Mouse (Mus musculus): ENCODE results near the gene Dbx1. TPM values are rescaled to one million over a fixed set of nuclear protein-coding genes. Genes with fewer than 3 reads are reported as not detected.
A peak's percentile ranks its signal among the peaks of the same experiment; 100 is the strongest.

The Dbx1 gene
- total RNA-seq, 1 experiment, result not detected

DNA sequence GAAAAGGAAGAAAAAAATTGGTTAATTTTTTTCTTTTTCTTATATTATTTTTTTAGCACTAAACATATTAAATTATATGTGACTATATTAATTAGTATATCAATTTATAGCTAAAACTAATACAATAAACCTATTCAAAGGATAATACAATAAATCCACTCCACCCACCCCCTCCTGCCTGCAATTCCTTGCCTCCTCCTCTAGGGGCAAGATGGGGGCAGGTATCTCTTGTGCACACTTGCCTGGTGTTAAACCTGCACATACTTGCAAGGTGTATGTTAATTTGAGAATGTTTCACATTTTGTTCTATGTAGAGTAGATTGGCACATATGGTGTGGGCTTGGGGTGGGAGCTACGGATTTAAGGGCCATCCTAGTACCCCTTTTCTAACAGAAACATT is 16.5 kb downstream of the Dbx1 start:
- no peak for TF ChIP-seq HCFC1 (IDR thresholded peaks at IDR 0.05; ENCODE audit: borderline replicate concordance, insufficient read depth, low read length)
- TF ChIP-seq ZNF384 (IDR thresholded peaks at IDR 0.05; ENCODE audit: low read depth, low read length), result no peak
- no peak for TF ChIP-seq MAFK (IDR thresholded peaks at IDR 0.05; ENCODE audit: insufficient read depth, low read depth, low read length)
- TF ChIP-seq ZC3H11A (IDR thresholded peaks at IDR 0.05; ENCODE audit: borderline replicate concordance, low read depth, low read length), result no peak
- no peak for TF ChIP-seq CHD2 (IDR thresholded peaks at IDR 0.05; ENCODE audit: low read depth, low read length)
- Histone ChIP-seq H3K36me3 (ENCODE audit: control insufficient read depth, insufficient read depth, low read length, poor library complexity, severe bottlenecking) (no peaks in the 10 kb centered on the region), H3K27ac (ENCODE audit: insufficient read depth, low read depth, low read length, poor library complexity, severe bottlenecking) (no peak overlapping the region), H3K4me3 (ENCODE audit: insufficient read depth in 1 of 2, low read depth in 1 of 2, low read length in 2 of 2, poor library complexity in 1 of 2, severe bottlenecking in 1 of 2) (no peak overlapping the region), H3K4me1 (ENCODE audit: control insufficient read depth in 2 of 2, insufficient read depth in 2 of 2, low read length in 2 of 2, poor library complexity in 1 of 2) (no peaks in the 10 kb centered on the region), H3K9ac (ENCODE audit: insufficient read depth, low read depth, low read length, poor library complexity, severe bottlenecking) (no peak overlapping the region), H3K9me3 (ENCODE audit: control insufficient read depth, insufficient read depth, low read depth, low read length) (no peaks in the 10 kb centered on the region)
- in situ Hi-C loops (cut with MboI; ENCODE audit: low sequenced_read_pairs in 2 of 2, unreplicated experiment in 2 of 2), result loop anchor here in 1 of 2 experiments (10.0 kb wide), 1 partner anchor 305 kb away; no protein-coding TSS in a partner anchor
- no peak for DNase-seq (ENCODE audit: low read depth, low spot score)

DNA sequence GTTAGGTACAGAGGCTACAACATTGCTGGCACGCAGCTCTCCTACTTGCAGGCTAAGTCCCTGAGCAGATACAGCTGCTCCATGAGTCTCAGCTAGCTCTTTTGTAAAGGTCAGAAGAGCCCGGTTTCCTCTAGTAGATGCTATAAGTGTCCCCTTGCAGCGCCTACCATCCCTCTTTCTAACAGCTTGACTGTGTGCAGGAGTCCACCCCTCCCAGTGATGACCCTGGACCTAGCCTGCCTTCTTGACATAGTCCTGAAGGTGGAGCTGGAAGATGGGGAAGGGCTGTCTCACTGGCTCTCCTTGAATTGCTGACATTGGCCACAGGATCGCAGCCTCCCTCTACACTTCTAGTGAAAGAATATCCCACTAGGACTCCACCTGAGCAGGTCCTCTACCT is 19.6 kb downstream of the Dbx1 start:
- no peak for DNase-seq (ENCODE audit: low read depth, low spot score)
- no peaks in the 10 kb centered on the region for H3K36me3 ChIP-seq (ENCODE audit: control insufficient read depth, insufficient read depth, low read length, poor library complexity, severe bottlenecking)
- in situ Hi-C loops (cut with MboI; ENCODE audit: low sequenced_read_pairs in 2 of 2, unreplicated experiment in 2 of 2), result loop anchor here in 1 of 2 experiments (10.0 kb wide), 1 partner anchor 138 kb away; the partner anchor contains the start of gene Htatip2
- no peak overlapping the region for H3K27ac ChIP-seq (ENCODE audit: insufficient read depth, low read depth, low read length, poor library complexity, severe bottlenecking)
- no peaks in the 10 kb centered on the region for H3K9me3 ChIP-seq (ENCODE audit: control insufficient read depth, insufficient read depth, low read depth, low read length)
- TF ChIP-seq ZNF384 (IDR thresholded peaks at IDR 0.05; ENCODE audit: low read depth, low read length) (no peak), MAFK (IDR thresholded peaks at IDR 0.05; ENCODE audit: insufficient read depth, low read depth, low read length) (no peak), ZC3H11A (IDR thresholded peaks at IDR 0.05; ENCODE audit: borderline replicate concordance, low read depth, low read length) (no peak), CHD2 (IDR thresholded peaks at IDR 0.05; ENCODE audit: low read depth, low read length) (no peak), HCFC1 (IDR thresholded peaks at IDR 0.05; ENCODE audit: borderline replicate concordance, insufficient read depth, low read length) (no peak)
- no peaks in the 10 kb centered on the region for H3K4me1 ChIP-seq (ENCODE audit: control insufficient read depth in 2 of 2, insufficient read depth in 2 of 2, low read length in 2 of 2, poor library complexity in 1 of 2)
- H3K9ac ChIP-seq (ENCODE audit: insufficient read depth, low read depth, low read length, poor library complexity, severe bottlenecking), result no peak overlapping the region
- no peak overlapping the region for H3K4me3 ChIP-seq (ENCODE audit: insufficient read depth in 1 of 2, low read depth in 1 of 2, low read length in 2 of 2, poor library complexity in 1 of 2, severe bottlenecking in 1 of 2)

DNA sequence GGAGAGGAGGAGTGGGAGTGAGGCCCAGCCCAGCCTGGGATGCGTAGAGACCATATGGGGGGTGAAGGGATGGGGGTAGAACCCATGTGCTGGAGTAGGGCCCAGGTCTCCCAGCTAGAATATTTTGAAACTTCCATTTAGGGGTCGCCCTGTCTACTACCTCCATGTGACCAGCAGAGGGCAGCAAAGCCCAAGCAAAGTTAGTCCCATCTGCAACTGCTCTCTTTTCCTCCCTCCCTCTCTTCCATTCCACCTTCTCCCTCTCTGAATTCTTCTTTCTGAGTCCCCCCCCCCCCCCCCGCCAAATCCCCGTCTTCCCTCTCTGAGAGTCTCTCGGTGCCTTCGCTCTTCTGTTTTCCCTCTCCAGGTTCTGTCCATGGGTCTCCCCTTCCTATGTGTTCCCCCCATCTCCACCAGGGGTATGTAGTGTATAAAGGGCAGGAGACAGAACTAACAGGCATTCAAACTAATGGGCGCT is 20.4 kb downstream of the Dbx1 start:
- H3K4me1 ChIP-seq (ENCODE audit: control insufficient read depth in 2 of 2, insufficient read depth in 2 of 2, low read length in 2 of 2, poor library complexity in 1 of 2), result no peaks in the 10 kb centered on the region
- H3K9me3 ChIP-seq (ENCODE audit: control insufficient read depth, insufficient read depth, low read depth, low read length), result no peaks in the 10 kb centered on the region
- H3K9ac ChIP-seq (ENCODE audit: insufficient read depth, low read depth, low read length, poor library complexity, severe bottlenecking), result no peak overlapping the region
- no peaks in the 10 kb centered on the region for H3K36me3 ChIP-seq (ENCODE audit: control insufficient read depth, insufficient read depth, low read length, poor library complexity, severe bottlenecking)
- no peak overlapping the region for H3K27ac ChIP-seq (ENCODE audit: insufficient read depth, low read depth, low read length, poor library complexity, severe bottlenecking)
- no peak overlapping the region for H3K4me3 ChIP-seq (ENCODE audit: insufficient read depth in 1 of 2, low read depth in 1 of 2, low read length in 2 of 2, poor library complexity in 1 of 2, severe bottlenecking in 1 of 2)
- in situ Hi-C loops (cut with MboI; ENCODE audit: low sequenced_read_pairs in 2 of 2, unreplicated experiment in 2 of 2), result loop anchor here in 1 of 2 experiments (10.0 kb wide), 1 partner anchor 139 kb away; the partner anchor contains the start of gene Htatip2
- DNase-seq (ENCODE audit: low read depth, low spot score), result no peak
- TF ChIP-seq HCFC1 (IDR thresholded peaks at IDR 0.05; ENCODE audit: borderline replicate concordance, insufficient read depth, low read length) (no peak), ZNF384 (IDR thresholded peaks at IDR 0.05; ENCODE audit: low read depth, low read length) (no peak), ZC3H11A (IDR thresholded peaks at IDR 0.05; ENCODE audit: borderline replicate concordance, low read depth, low read length) (peak; percentile 83), MAFK (IDR thresholded peaks at IDR 0.05; ENCODE audit: insufficient read depth, low read depth, low read length) (no peak), CHD2 (IDR thresholded peaks at IDR 0.05; ENCODE audit: low read depth, low read length) (no peak)

DNA sequence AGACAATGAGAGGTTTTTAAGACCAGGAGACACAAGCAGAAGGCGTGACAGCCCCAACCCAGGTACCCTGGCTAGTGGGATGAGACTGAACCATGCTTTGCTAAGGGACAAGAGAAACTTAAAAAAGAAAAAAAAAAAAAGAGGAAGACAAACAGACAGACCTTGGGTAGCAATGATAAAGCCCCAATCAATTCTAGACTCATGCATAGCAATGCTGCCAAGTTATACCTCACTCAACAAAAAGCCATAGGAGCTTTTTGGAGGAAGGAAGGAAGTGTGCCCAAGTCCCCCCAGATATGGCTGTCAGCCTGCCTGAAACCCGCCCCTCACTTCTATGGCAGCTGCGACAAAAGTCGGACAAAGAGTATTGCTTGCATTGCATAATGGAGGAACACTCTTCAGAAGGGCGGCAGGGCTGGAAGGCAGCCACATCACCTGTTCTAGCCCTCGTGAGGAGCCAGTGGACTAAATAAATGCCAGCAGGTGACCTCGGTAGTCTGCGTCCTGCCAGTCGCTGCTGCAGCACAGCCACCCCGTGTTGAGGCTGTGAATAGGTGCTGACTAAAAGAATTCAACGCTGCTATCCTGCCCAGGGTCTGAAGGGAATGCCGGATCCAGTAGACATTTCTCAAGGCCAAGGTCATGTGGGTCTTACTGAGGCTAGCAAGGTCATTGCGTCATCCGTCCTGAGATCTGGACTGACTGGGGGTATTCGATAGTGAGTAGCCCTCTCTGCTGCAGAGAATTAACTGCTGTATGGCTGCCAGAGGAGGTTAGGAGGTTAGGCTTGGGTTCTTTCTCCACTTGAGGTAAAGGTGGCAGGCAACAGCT is 31.5 kb downstream of the Dbx1 start:
- in situ Hi-C loops (cut with MboI; ENCODE audit: low sequenced_read_pairs in 2 of 2, unreplicated experiment in 2 of 2), result no loop called here
- DNase-seq (ENCODE audit: low read depth, low spot score), result no peak
- no peak overlapping the region for H3K4me3 ChIP-seq (ENCODE audit: insufficient read depth in 1 of 2, low read depth in 1 of 2, low read length in 2 of 2, poor library complexity in 1 of 2, severe bottlenecking in 1 of 2)
- H3K9me3 ChIP-seq (ENCODE audit: control insufficient read depth, insufficient read depth, low read depth, low read length), result no peaks in the 10 kb centered on the region
- H3K9ac ChIP-seq (ENCODE audit: insufficient read depth, low read depth, low read length, poor library complexity, severe bottlenecking), result no peak overlapping the region
- H3K4me1 ChIP-seq (ENCODE audit: control insufficient read depth in 2 of 2, insufficient read depth in 2 of 2, low read length in 2 of 2, poor library complexity in 1 of 2), result peaks cover 6 to 32% of the 10 kb centered on the region in 2 experiments; a peak in 3 of 4 replicates
- peaks cover 3% of the 10 kb centered on the region; the same call in 1 of the 2 replicates for H3K36me3 ChIP-seq (ENCODE audit: control insufficient read depth, insufficient read depth, low read length, poor library complexity, severe bottlenecking)
- no peak overlapping the region for H3K27ac ChIP-seq (ENCODE audit: insufficient read depth, low read depth, low read length, poor library complexity, severe bottlenecking)
- TF ChIP-seq MAFK (IDR thresholded peaks at IDR 0.05; ENCODE audit: insufficient read depth, low read depth, low read length) (no peak), ZC3H11A (IDR thresholded peaks at IDR 0.05; ENCODE audit: borderline replicate concordance, low read depth, low read length) (no peak), HCFC1 (IDR thresholded peaks at IDR 0.05; ENCODE audit: borderline replicate concordance, insufficient read depth, low read length) (no peak), CHD2 (IDR thresholded peaks at IDR 0.05; ENCODE audit: low read depth, low read length) (no peak), ZNF384 (IDR thresholded peaks at IDR 0.05; ENCODE audit: low read depth, low read length) (no peak)
